Mouse (Mus musculus): Measurements from ENCODE around the gene Adam29.

Adam29 gene

GRCm38 (mm10) chr8:55906848-55907247 lies at the start of gene Adam29:
TSS of gene Adam29 (minus strand) at chr8:55906948.
- in situ Hi-C loops (cut with MboI; ENCODE audit: low pct_unique_long_range_greater_than_20kb in 1 of 2, low sequenced_read_pairs in 2 of 2, unreplicated experiment in 1 of 2): no loop called here

DNA sequence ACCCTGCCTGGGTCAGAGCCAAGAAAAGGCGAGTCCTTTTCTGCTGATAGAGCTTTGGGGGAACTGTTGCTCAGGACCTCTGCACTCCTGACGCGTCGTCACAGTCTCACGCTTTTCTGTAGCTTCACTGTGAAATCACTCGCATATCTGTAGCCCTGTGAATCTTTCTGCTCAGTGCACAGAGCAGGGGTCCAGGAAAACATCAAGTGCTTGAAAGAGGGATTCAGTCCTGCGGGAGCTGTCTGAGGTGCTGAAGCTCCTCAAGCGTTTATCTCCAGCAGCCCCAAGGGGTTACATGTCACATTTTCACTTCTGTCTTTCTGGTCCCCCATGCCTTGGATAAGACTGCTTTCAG lies 33.8 kb upstream of the Adam29 start:
- in situ Hi-C loops (cut with MboI; ENCODE audit: low pct_unique_long_range_greater_than_20kb in 1 of 2, low sequenced_read_pairs in 2 of 2, unreplicated experiment in 1 of 2): no loop called here

GRCm38 (mm10) chr8:55939870-55940525 lies 33.2 kb upstream of the Adam29 start, which contains the start of gene Glra3:
TSS of gene Glra3 (plus strand) at chr8:55940460.
- in situ Hi-C loops (cut with MboI; ENCODE audit: low pct_unique_long_range_greater_than_20kb in 1 of 2, low sequenced_read_pairs in 2 of 2, unreplicated experiment in 1 of 2): no loop called here
